Mouse (Mus musculus) erythroblast, embryonic 14.5 days (primary cell): ENCODE results near the gene Asic1.

Experiments used
- GATA1 ChIP-seq: IDR thresholded peaks from 2 replicates; pipeline ENCODE4 v1.6.1; 2012; ENCODE audit warnings: low read length, inconsistent platforms, mixed read lengths
- TAL1 ChIP-seq: IDR thresholded peaks from 3 replicates; pipeline ENCODE4 v1.6.1; 2012; ENCODE audit warnings: low read length, inconsistent platforms, mixed read lengths

DNA sequence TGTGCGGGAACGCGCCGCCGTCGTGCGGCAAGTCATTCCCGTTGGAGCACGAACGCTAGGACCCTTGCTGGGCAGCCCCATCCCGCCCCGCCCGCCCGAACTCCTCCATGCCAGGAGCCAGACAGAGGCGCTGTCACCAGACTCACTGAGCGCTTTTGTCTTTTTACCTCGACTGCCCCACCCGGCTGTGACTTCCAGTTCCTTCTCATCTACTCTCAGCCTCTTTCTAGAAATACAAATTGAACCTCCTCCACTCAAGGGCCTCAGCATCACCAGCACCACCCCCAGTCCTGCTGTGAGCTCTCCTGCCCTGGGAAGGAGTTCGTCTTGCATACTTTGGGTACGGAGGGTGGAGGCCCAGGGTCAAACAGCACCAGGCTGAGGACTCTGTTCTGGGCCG, 16.3 kb upstream of the Asic1 start:
- TF ChIP-seq GATA1: no peak
- no peak for TF ChIP-seq TAL1
